Comparison of ENCODE assay signal across 20 mouse cellular contexts in genomic region chr4:46863721-46864120, GRCm38 (mm10).
DNase-seq lines count a peak whose midpoint lies in the region; TF ChIP-seq lines count a peak whose summit lies in the region.
"Had no signal": no experiment of that assay in that cellular context is flagged by ENCODE, and none has a peak within 500 bp of the region (broad histone marks: within the 10 kb centered on the region; RNA-seq: fewer than 3 reads in every experiment).

No protein-coding gene starts in this region.

- no peak for TF ChIP-seq CTCF in layer of hippocampus, adult 2 months (conservative IDR thresholded peaks at IDR 0.05)

- DNase-seq in cerebellum, adult 9-11 months: peak; percentile 14
- no peak for DNase-seq in cerebellum, adult 11 months
- no peak for DNase-seq in layer of hippocampus, adult 2 months (ENCODE audit: low spot score in 2 of 2)
- DNase-seq in layer of hippocampus, adult 9-11 months: no peak
- peak; percentile 14 for DNase-seq in lung, postnatal 10 days
- DNase-seq in lung, adult 18-20 months: no peak
- DNase-seq in yolk sac, embryonic 10.5 days (ENCODE audit: low spot score): peak; percentile 32
- no peak for DNase-seq in thymus, postnatal 25 days
- DNase-seq: adrenal gland, adult 8-10 months; cerebellum, adult 11-12 months; kidney, postnatal 4 days; lung, postnatal 14 days; right cerebral cortex, adult 18-20 months; thymus, postnatal 14 days had no signal

- H3K27ac ChIP-seq in layer of hippocampus, adult 2 months: peak overlapping the region; percentile 28; the same call in 1 of the 2 replicates
- H3K27ac ChIP-seq: embryonic facial prominence, embryonic 15.5 days; hindbrain, embryonic 13.5 days; intestine, embryonic 15.5 days; liver, embryonic 12.5 days; neural tube, embryonic 13.5 days had no signal

- H3K4me3 ChIP-seq in layer of hippocampus, adult 2 months: no peak overlapping the region
- H3K4me3 ChIP-seq: embryonic facial prominence, embryonic 15.5 days; hindbrain, embryonic 13.5 days; intestine, embryonic 15.5 days; liver, embryonic 12.5 days; megakaryocyte, embryonic 14.5 days; neural tube, embryonic 13.5 days had no signal

Comparison
In these comparisons a context has a peak if more than half of its experiments do, and no peak if none do; other contexts are left out.
1. DNase-seq: peak in cerebellum, adult 9-11 months (single experiment), lung, postnatal 10 days (single experiment) and yolk sac, embryonic 10.5 days (single experiment); none in cerebellum, adult 11 months (single experiment), layer of hippocampus, adult 2 months (0 of 2), layer of hippocampus, adult 9-11 months (single experiment), lung, adult 18-20 months (0 of 2) and thymus, postnatal 25 days (single experiment).